Mouse (Mus musculus) olfactory bulb, adult 2 months (tissue): Measurements from ENCODE around the gene Rad51b.

Experiments used
- CTCF ChIP-seq: fragments of 200-500 bp; IDR thresholded peaks from 2 replicates; pipeline ENCODE4 v1.5.1; 2012; ENCODE audit warnings: low read depth, mild to moderate bottlenecking, low read length, moderate library complexity; ENCODE audit not compliant: insufficient read depth
- POLR2A ChIP-seq: fragments of 200-500 bp; IDR thresholded peaks from 2 replicates; pipeline ENCODE4 v1.6.1; 2012; ENCODE audit warnings: mild to moderate bottlenecking, low read depth, low read length, moderate library complexity; ENCODE audit not compliant: insufficient read depth

GRCm38 (mm10) chr12:79596842-79597241 is 299.8 kb downstream of the Rad51b start:
- no peak for TF ChIP-seq POLR2A
- TF ChIP-seq CTCF = no peak
